Mouse (Mus musculus) limb, embryonic 10.5 days (tissue): ENCODE measurements at regions not wholly inside any gene's neighbourhood (a gene's known extent, or its start where the extent isn't known, plus 50 kb on each side); places are given as distances from the start of the nearest gene placed in this dataset.

Source experiments
- DNase-seq: peaks from one replicate; pipeline ENCODE4 v3.0.0-alpha.2; 2017; ENCODE audit warnings: low spot score
- H3K27ac ChIP-seq: fragments of 300-500 bp; sonication (generic); 2 replicates; pipeline ENCODE4 v1.5.1; 2016; ENCODE audit warnings: mild to moderate bottlenecking
- H3K27me3 ChIP-seq: fragments of 300-500 bp; sonication (generic); 2 replicates; pipeline ENCODE4 v1.6.1; 2016; ENCODE audit warnings: low read depth, mild to moderate bottlenecking; ENCODE audit not compliant: poor library complexity, severe bottlenecking
- H3K36me3 ChIP-seq: fragments of 300-500 bp; sonication (generic); 2 replicates; pipeline ENCODE4 v1.6.1; 2016; ENCODE audit warnings: mild to moderate bottlenecking, moderate library complexity
- H3K4me1 ChIP-seq: fragments of 300-500 bp; sonication (generic); 2 replicates; pipeline ENCODE4 v1.6.1; 2016
- H3K4me3 ChIP-seq: fragments of 300-500 bp; sonication (generic); 2 replicates; pipeline ENCODE4 v1.5.1; 2016; ENCODE audit warnings: mild to moderate bottlenecking, moderate library complexity
- H3K9me3 ChIP-seq: fragments of 300-500 bp; sonication (generic); replicated peaks from 2 replicates; pipeline ENCODE4 v1.6.1; 2016; ENCODE audit warnings: mild to moderate bottlenecking
- WGBS: fragments of 180-500 bp; shearing (Covaris S2); methylation state at CpG from one replicate; pipeline ENCODE4 v1.1.7; 2016; 5-methylcytosine and 5-hydroxymethylcytosine counted together

DNA sequence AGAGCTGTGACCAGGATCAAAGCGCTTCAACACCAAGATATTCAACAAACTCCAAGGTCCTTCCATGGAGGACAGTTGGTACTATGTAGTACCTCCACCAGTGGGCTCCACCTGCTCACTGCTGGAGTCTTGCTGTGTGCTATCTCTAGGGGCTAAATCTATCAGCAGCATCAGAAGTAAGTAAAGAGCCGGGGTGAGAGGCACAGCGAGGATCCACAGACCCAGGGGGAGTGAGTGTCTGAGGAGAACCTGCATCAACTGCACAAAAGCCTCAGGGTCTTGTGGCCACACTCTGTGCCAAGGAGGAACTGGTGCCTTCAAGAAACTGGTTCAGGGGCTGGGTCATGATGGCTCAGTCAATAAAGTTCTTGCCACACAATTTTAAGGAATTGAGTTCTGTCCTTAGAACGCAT is 56.6 kb upstream of the Slc45a1 start:
- no peak for DNase-seq
- 79% methylated on average over 4 of the region's 4 CpGs for WGBS
- H3K27ac ChIP-seq, result no peak overlapping the region
- H3K36me3 ChIP-seq, result no peaks in the 10 kb centered on the region
- no peaks in the 10 kb centered on the region for H3K9me3 ChIP-seq
- H3K4me3 ChIP-seq, result no peak overlapping the region
- peaks cover 31% of the 10 kb centered on the region for H3K4me1 ChIP-seq
- 0 out of 2 replicates have a peak, but pooled peaks cover 4% of the 10 kb centered on the region for H3K27me3 ChIP-seq

DNA sequence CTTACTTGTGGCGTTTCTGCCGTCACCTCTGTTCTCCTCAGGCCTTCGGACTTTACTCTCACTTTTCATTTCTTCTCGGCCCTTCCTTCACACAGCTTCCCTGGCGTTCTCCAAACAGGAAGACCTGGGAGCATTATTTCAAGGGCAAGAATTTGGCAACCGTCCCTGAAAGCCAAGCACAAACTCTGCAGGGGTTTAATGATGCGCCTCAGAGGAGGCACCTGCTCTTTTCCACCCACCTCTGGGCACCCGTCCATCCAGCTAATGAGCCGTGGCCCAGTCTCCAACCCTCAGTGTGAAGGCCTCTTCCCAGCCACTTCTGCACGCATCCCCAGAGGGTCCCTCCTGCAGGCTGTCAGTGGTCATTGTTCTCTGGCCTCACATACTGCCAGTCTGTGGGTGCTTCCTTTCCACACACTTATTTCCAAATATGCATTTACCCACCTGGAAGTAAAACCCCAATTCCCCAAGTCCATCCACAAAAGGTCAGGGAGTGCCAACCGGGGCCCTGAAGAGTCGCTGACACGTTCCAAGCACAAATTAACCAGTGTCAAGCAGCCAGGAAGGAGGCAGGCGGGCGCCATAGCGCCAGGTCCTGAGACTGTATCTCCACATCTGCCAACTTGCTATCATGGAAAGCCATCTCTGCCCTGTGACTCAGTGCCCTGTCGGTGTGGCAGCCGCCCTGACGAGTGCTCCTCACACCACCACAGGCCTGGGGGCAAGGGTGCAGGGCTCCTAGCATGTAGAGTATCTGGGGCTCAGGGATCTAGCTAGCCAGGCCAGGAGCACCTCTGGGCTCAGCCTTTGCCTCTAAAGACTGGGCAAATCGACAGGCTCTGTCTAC is 56.0 kb upstream of the Slc45a1 start:
- Histone ChIP-seq H3K27me3 (0 out of 2 replicates have a peak, but pooled peaks cover 4% of the 10 kb centered on the region), H3K9me3 (no peaks in the 10 kb centered on the region), H3K4me1 (peaks cover 25% of the 10 kb centered on the region), H3K4me3 (no peak overlapping the region), H3K36me3 (no peaks in the 10 kb centered on the region), H3K27ac (0 out of 2 replicates have a peak overlapping the region, but pooled peaks have one; percentile 9)
- DNase-seq, result no peak
- 85% methylated on average over 20 of the region's 20 CpGs for WGBS

DNA sequence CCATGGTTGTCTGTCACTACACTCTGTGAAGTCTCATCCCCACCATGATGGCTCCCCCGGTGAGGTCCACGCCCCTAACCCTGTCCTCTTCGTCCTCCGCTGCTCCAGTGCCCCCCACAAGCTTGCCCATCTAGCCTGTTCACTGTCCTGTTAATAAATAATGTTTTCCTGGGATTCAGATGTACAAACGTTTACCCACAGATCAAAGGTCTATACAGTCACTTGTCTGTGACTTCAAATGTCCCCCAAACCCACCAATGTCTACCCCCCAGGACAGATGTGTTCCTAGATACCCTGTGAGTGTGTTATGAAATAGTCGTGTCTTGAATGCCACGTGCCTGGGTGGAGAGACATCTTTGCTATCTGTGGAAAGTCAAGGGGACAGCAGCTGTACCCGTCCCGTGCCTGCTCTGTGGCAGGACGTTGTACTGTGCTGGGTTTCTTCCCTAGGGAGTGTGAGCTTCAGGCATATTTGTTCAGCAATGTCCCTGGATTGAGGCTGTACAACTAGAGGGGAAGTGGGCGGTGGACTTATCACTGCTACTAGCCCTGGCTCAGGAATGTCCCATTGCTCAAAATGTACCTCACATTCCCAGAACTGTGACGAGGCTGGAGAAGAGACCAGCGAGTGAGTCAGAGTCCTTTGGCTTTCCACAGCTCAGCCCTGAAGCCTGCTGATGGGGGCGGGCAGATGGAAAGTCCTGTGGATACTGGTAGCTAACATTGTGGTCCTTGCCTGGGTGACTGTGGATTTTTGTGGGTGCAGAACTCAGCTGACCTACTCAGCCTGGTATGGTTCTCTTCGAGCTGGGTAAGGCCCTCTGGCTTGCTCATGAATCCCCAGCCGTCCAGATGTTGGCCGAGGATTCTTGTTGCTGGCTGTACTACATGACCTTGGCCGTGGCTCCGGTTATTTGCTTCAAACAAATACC is 55.1 kb upstream of the Slc45a1 start:
- WGBS, result 79% methylated on average over 19 of the region's 19 CpGs
- H3K4me3 ChIP-seq, result no peak overlapping the region
- H3K36me3 ChIP-seq, result no peaks in the 10 kb centered on the region
- 0 out of 2 replicates have a peak, but pooled peaks cover 4% of the 10 kb centered on the region for H3K27me3 ChIP-seq
- 0 out of 2 replicates have a peak overlapping the region, but pooled peaks have one; percentile 9 for H3K27ac ChIP-seq
- no peak for DNase-seq
- H3K4me1 ChIP-seq, result peaks cover 22% of the 10 kb centered on the region
- no peaks in the 10 kb centered on the region for H3K9me3 ChIP-seq

DNA sequence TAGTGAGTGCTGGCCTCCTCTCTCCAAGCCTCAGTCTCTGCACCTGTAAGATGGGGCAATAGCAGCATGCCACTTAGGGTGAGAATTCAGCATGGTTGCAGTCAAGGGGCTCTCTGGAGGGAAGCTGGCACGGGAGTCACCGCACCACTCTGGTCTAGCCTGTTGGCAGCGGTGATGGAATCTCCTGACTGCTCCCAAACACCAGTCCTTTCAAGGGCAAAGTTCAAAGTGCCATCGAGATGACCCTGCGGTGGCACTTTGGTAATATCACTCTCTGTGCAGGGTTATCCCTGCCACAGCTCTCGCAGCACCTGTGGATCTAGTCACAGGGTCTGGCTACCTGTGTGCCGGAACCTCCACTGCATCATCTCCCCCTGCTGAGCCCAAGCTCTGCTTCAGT is 54.3 kb upstream of the Slc45a1 start:
- 94% methylated on average over 7 of the region's 7 CpGs for WGBS

DNA sequence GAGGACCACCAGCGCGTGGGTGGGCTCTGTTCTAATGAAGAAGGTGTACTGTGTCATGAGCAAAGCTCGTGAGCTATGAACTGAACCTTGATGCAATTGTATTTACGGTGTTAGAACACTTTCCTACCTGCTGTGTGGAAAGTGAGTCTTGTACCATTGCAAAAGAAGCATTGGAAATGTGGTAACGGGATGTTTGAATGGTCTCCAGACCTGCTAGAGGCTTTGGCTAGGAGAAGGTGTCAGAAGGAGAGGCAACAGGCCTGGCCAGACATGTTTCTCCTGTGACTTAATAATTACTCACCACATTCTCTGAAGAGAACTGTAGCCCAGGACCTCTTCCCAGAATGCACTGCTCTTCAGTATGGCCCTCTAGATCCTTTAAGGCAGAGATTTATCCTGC is 51.3 kb upstream of the Slc45a1 start:
- no peak for DNase-seq
- 0 out of 2 replicates have a peak, but pooled peaks cover 4% of the 10 kb centered on the region for H3K27me3 ChIP-seq
- H3K9me3 ChIP-seq, result no peaks in the 10 kb centered on the region
- no peaks in the 10 kb centered on the region for H3K36me3 ChIP-seq
- H3K4me3 ChIP-seq, result no peak overlapping the region
- H3K27ac ChIP-seq, result no peak overlapping the region
- 88% methylated on average over 5 of the region's 5 CpGs for WGBS
- H3K4me1 ChIP-seq, result peaks cover 8% of the 10 kb centered on the region; the same call in 1 of the 2 replicates

More for the DNA sequence above, 54.3 kb upstream of the Slc45a1 start:
- Histone ChIP-seq H3K4me3 (no peak overlapping the region), H3K27ac (no peak overlapping the region), H3K9me3 (no peaks in the 10 kb centered on the region), H3K27me3 (0 out of 2 replicates have a peak, but pooled peaks cover 4% of the 10 kb centered on the region), H3K4me1 (peaks cover 22% of the 10 kb centered on the region), H3K36me3 (no peaks in the 10 kb centered on the region)
- no peak for DNase-seq
